Mouse (Mus musculus): ENCODE measurements at regions not wholly inside any gene's neighbourhood (a gene's known extent, or its start where the extent isn't known, plus 50 kb on each side); places are given as distances from the start of the nearest gene placed in this dataset.

DNA sequence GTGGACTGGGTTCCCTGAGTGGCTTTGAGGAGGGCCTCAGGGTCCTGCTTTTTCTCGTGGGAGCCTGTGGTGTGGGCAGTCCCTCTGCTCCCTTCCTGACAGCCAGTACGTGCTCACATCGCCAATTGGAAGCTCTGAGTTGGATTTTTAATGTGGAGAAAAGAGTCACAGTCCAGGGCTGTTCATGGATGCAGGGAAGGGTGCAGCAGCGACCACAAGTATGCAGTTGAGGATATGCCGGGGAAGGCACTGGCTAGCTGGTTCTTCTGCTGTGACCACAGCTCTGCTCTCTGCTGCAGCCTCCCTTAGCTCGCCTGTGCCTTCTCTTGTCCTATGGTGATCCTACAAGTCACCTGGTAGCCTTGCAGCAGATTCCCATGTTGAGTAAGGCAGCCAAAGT is 177.5 kb upstream of the Lef1 start:
- TF ChIP-seq CTCF (IDR thresholded peaks at IDR 0.05; ENCODE audit: low read depth) = no peak
- TF ChIP-seq EP300 (IDR thresholded peaks at IDR 0.05; ENCODE audit: low read depth) = no peak

Data from liver, embryonic 14.5 days (tissue).